Mouse (Mus musculus) telencephalon, adult 2 months (tissue): ENCODE data around the gene Olfr732.

ENCODE experiments used
- DNase-seq: peaks from one replicate; pipeline ENCODE4 v3.0.0-alpha.2; 2011; ENCODE audit warnings: low read depth, low spot score

The Olfr732 gene

GRCm38 (mm10) chr14:50284106-50284505 lies at the start of gene Olfr732:
Gene Olfr732 (minus strand): TSS chr14:50284206.
- DNase-seq, result no peak

DNA sequence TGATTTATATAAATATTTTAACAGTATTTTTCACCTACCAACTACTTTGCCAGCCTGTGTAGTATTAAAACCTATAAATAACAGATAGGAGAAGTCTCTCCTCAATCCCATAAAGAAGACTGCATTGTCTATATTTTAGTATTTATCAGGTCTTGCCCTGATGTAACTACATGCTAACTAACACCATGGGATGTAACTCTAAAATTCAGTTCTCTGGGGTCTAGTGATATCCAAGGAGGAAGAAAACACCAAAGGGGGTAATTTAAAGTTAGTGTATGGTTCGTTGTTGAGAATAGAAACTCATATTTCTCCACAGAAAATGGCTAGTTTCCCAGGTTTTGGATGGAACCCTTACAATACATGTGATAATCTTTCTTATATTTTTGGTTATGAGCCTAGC lies 42.7 kb upstream of the Olfr732 start, which contains the start of gene Olfr734:
Gene Olfr734 (minus strand): TSS at position 101 of the 400 bp plus-strand sequence.
- DNase-seq, result no peak

- no peak for DNase-seq
These were observed 17.4 kb upstream of the Olfr732 start, which contains the start of gene Olfr733 for GRCm38 (mm10) chr14:50301422-50301821. Gene Olfr733 (minus strand): TSS chr14:50301522.

- DNase-seq, result no peak
These were observed 42.2 kb downstream of the Olfr732 start, which contains the start of gene Olfr731 for GRCm38 (mm10) chr14:50241766-50242165. Gene Olfr731 (minus strand): TSS chr14:50241866.
